ENCODE assay signal across 8 mouse cellular contexts in the genomic region with DNA sequence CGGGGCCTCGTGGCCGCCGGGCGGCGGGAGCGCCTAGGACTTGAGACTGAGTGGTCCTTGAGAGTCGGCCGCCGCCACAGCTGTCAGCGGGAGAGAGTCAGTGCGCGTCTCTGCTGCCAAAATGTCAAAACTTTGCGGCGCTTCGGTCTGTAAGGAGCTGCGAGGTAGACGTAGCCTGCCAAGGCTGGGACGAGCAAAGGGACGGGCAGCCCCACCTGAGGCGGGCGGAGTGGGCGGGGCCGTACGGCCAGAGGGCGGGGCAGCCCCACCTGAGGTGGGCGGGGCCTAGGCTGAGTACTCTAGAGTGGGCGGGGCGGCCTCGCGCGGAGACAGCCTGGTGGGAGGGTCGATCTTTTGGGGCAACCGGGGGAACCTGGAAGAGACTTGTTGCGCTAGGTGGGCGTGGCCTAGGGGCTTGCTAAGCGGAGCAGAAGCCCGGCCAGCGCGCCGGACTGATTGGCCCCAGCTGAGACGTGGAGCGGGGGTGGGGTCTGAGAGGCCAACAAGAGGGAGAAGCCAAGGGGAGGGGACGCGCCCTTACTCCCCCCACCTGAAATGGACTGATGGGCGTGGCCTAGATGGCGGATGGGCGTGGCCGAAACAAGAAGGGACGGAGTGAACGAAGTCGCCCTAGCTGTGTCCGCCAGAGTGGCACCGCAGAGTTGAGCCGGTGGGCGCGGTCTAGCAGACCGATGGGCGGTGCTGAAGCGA. TPM values are rescaled to one million over a fixed set of nuclear protein-coding genes. Genes with fewer than 3 reads are reported as not detected.
A peak's percentile ranks its signal among the peaks of the same experiment; 100 is the strongest.
DNase-seq lines count a peak whose midpoint lies in the region; ATAC-seq and TF ChIP-seq lines count a peak whose summit lies in the region.

A gene (minus strand): TSS at position 232 of the 711 bp plus-strand sequence.

- no peaks in the 10 kb centered on the region for H3K79me2 ChIP-seq in CH12.LX (replicated peaks; ENCODE audit: control insufficient read depth, extremely low read depth, insufficient read depth, poor library complexity, severe bottlenecking)

- no peak within 1 kb of the TSS for H3K4me2 ChIP-seq in CH12.LX (ENCODE audit: insufficient read depth, low read depth, poor library complexity, severe bottlenecking)
- peak within 1 kb of the TSS; percentile 64 for H3K4me2 ChIP-seq in forebrain, embryonic 14.5 days (ENCODE audit: low read length)
- peak within 1 kb of the TSS; percentile 72 for H3K4me2 ChIP-seq in liver, postnatal 0 days (ENCODE audit: low read depth, low read length)
- H3K4me2 ChIP-seq in neural tube, embryonic 14.5 days (ENCODE audit: low read depth, low read length) = peak within 1 kb of the TSS; percentile 91

- peak; percentile 93 for ATAC-seq in forebrain, embryonic 14.5 days
- ATAC-seq in liver, postnatal 0 days = peak; percentile 93
- ATAC-seq in neural tube, embryonic 14.5 days (ENCODE audit: low read depth) = peak; percentile 93

- no peak for TF ChIP-seq CTCF in CH12.LX (conservative IDR thresholded peaks at IDR 0.05 in 1 of 2, IDR thresholded peaks at IDR 0.05 in 1 of 2; ENCODE audit: low read depth in 2 of 2, low read length in 2 of 2)
- TF ChIP-seq CTCF in liver, postnatal 0 days (IDR thresholded peaks at IDR 0.05; ENCODE audit: low read depth) = no peak

- dilution Hi-C loops in CH12.LX (cut with MboI; ENCODE audit: extremely low pct_ligation_motif_present, extremely low pct_unique_long_range_greater_than_20kb, low sequenced_read_pairs) = no loop called here

- H3K4me1 ChIP-seq in CH12.LX (ENCODE audit: control insufficient read depth in 1 of 2, insufficient read depth in 2 of 2) = peaks cover 0 to 3% of the 10 kb centered on the region in 2 experiments; a peak in 1 of 4 replicates
- peaks cover 7% of the 10 kb centered on the region; the same call in 1 of the 2 replicates for H3K4me1 ChIP-seq in forebrain, embryonic 14.5 days (ENCODE audit: control insufficient read depth, insufficient read depth, low read length)
- peaks cover 13% of the 10 kb centered on the region for H3K4me1 ChIP-seq in liver, postnatal 0 days (ENCODE audit: insufficient read depth)
- H3K4me1 ChIP-seq in neural tube, embryonic 14.5 days (ENCODE audit: control insufficient read depth, insufficient read depth, low read length) = peaks cover 8% of the 10 kb centered on the region; the same call in 1 of the 2 replicates

- no peaks in the 10 kb centered on the region for H3K36me3 ChIP-seq in CH12.LX (replicated peaks in 1 of 2; ENCODE audit: control insufficient read depth in 1 of 2, insufficient read depth in 1 of 2, low read length in 1 of 2)
- no peaks in the 10 kb centered on the region for H3K36me3 ChIP-seq in forebrain, embryonic 14.5 days (ENCODE audit: control insufficient read depth, insufficient read depth, low read length)
- H3K36me3 ChIP-seq in liver, postnatal 0 days (replicated peaks; ENCODE audit: insufficient read depth, low read length) = no peaks in the 10 kb centered on the region
- no peaks in the 10 kb centered on the region for H3K36me3 ChIP-seq in neural tube, embryonic 14.5 days (ENCODE audit: control insufficient read depth, insufficient read depth, low read length)

- TF ChIP-seq RAD21 in CH12.LX (IDR thresholded peaks at IDR 0.05; ENCODE audit: low read depth, low read length) = no peak

- TF ChIP-seq POLR2A in CH12.LX (IDR thresholded peaks at IDR 0.05; ENCODE audit: low read depth, low read length) = no peak

- H3K27ac ChIP-seq in CH12.LX (ENCODE audit: insufficient read depth, low read depth) = no peak within 1 kb of the TSS
- H3K27ac ChIP-seq in forebrain, embryonic 14.5 days (ENCODE audit: low read depth, low read length) = no peak within 1 kb of the TSS
- H3K27ac ChIP-seq in liver, postnatal 0 days (ENCODE audit: low read depth) = peak within 1 kb of the TSS; percentile 94
- H3K27ac ChIP-seq in neural tube, embryonic 14.5 days (ENCODE audit: low read depth, low read length) = no peak within 1 kb of the TSS

- H3K27me3 ChIP-seq in CH12.LX (replicated peaks) = peaks cover 16% of the 10 kb centered on the region
- peaks cover 23% of the 10 kb centered on the region for H3K27me3 ChIP-seq in forebrain, embryonic 14.5 days (replicated peaks; ENCODE audit: control insufficient read depth, insufficient read depth, low read length)
- peaks cover 16% of the 10 kb centered on the region for H3K27me3 ChIP-seq in liver, postnatal 0 days (ENCODE audit: insufficient read depth, low read length)
- peaks cover 23% of the 10 kb centered on the region for H3K27me3 ChIP-seq in neural tube, embryonic 14.5 days (ENCODE audit: control insufficient read depth, insufficient read depth, low read length)

- H3K4me3 ChIP-seq in CH12.LX (replicated peaks in 1 of 3; ENCODE audit: low read depth in 2 of 3, low read length in 2 of 3, poor library complexity in 1 of 3) = peak within 1 kb of the TSS in 1 of 3 experiments; percentile 31
- peak within 1 kb of the TSS; percentile 41 for H3K4me3 ChIP-seq in forebrain, embryonic 14.5 days (ENCODE audit: low read depth, low read length)
- H3K4me3 ChIP-seq in liver, postnatal 0 days (ENCODE audit: low read depth, low read length) = peak within 1 kb of the TSS; percentile 62
- H3K4me3 ChIP-seq in neural tube, embryonic 14.5 days (ENCODE audit: low read depth, low read length) = peak within 1 kb of the TSS; percentile 40

- DNase-seq in CH12.LX (ENCODE audit: extremely low read depth) = peak; percentile 63
- DNase-seq in cerebellum, adult 11-12 months = peak; percentile 37
- DNase-seq in forebrain, embryonic 14.5 days (ENCODE audit: low spot score) = peak; percentile 78
- DNase-seq in heart, postnatal 14 days = peak; percentile 77 to 85
- peak; percentile 98 for DNase-seq in large intestine, adult 2 months (ENCODE audit: low read depth, low spot score)
- peak; percentile 93 for DNase-seq in liver, postnatal 0 days
- DNase-seq in testis, postnatal 10 days (ENCODE audit: low spot score) = peak; percentile 96

- peaks cover 12% of the 10 kb centered on the region for H3K9me3 ChIP-seq in CH12.LX (replicated peaks; ENCODE audit: low read length)
- H3K9me3 ChIP-seq in forebrain, embryonic 14.5 days (replicated peaks; ENCODE audit: control insufficient read depth, low read length) = no peaks in the 10 kb centered on the region
- no peaks in the 10 kb centered on the region for H3K9me3 ChIP-seq in liver, postnatal 0 days (ENCODE audit: low read length)
- H3K9me3 ChIP-seq in neural tube, embryonic 14.5 days (ENCODE audit: control insufficient read depth, low read length) = no peaks in the 10 kb centered on the region

- 1% methylated on average over 60 of the region's 60 CpGs for WGBS in forebrain, embryonic 14.5 days
- WGBS in large intestine, adult 2 months = under 1% methylated on average over 60 of the region's 60 CpGs
- under 1% methylated on average over 59 of the region's 60 CpGs for WGBS in liver, postnatal 0 days (ENCODE audit: insufficient replicate concordance)
- WGBS in neural tube, embryonic 14.5 days = under 1% methylated on average over 58 of the region's 60 CpGs

- TF ChIP-seq EP300 in CH12.LX (IDR thresholded peaks at IDR 0.05; ENCODE audit: low read length) = no peak
- TF ChIP-seq EP300 in liver, postnatal 0 days (IDR thresholded peaks at IDR 0.05; ENCODE audit: low read depth) = no peak

- in situ Hi-C loops in CH12.LX (cut with MboI; ENCODE audit: low pct_ligation_motif_present, low pct_unique_long_range_greater_than_20kb, low sequenced_read_pairs) = no loop called here

- H3K9ac ChIP-seq in CH12.LX (ENCODE audit: insufficient read depth, low read depth) = no peak within 1 kb of the TSS
- H3K9ac ChIP-seq in forebrain, embryonic 14.5 days (ENCODE audit: low read length) = peak within 1 kb of the TSS; percentile 35
- H3K9ac ChIP-seq in liver, postnatal 0 days (replicated peaks) = peak within 1 kb of the TSS; percentile 88
- H3K9ac ChIP-seq in neural tube, embryonic 14.5 days (replicated peaks; ENCODE audit: low read depth, low read length) = peak within 1 kb of the TSS; percentile 17

- intact Hi-C loops in heart, postnatal 14 days (cut with DNase I) = loop anchor here (5.0 kb wide), 1 partner anchor 91 kb away; no protein-coding TSS in a partner anchor

TF ChIP-seq in CH12.LX, 34 proteins besides CTCF, POLR2A, EP300 and RAD21:
- TF ChIP-seq MAZ (IDR thresholded peaks at IDR 0.05; ENCODE audit: low read depth, low read length) (no peak), MEF2A (IDR thresholded peaks at IDR 0.05; ENCODE audit: borderline replicate concordance, low read depth, low read length) (no peak), BHLHE40 (IDR thresholded peaks at IDR 0.05; ENCODE audit: low read depth, low read length) (no peak), ZKSCAN1 (IDR thresholded peaks at IDR 0.05; ENCODE audit: borderline replicate concordance, low read depth, low read length) (no peak), MYC (IDR thresholded peaks at IDR 0.05; ENCODE audit: low read depth, low read length) (no peak), ETS1 (conservative IDR thresholded peaks at IDR 0.05; ENCODE audit: low read depth, low read length) (no peak), RCOR1 (conservative IDR thresholded peaks at IDR 0.05; ENCODE audit: low read depth, low read length) (no peak), E2F4 (IDR thresholded peaks at IDR 0.05; ENCODE audit: insufficient replicate concordance, low read depth, low read length) (no peak), MAFK (IDR thresholded peaks at IDR 0.05; ENCODE audit: insufficient replicate concordance, low read length) (no peak), TCF12 (IDR thresholded peaks at IDR 0.05; ENCODE audit: low read depth, low read length) (no peak), ZC3H11A (IDR thresholded peaks at IDR 0.05; ENCODE audit: low read depth, low read length) (no peak), ZNF384 (IDR thresholded peaks at IDR 0.05; ENCODE audit: low read depth, low read length) (no peak), CHD1 (IDR thresholded peaks at IDR 0.05; ENCODE audit: low read depth, low read length) (no peak), NELFE (IDR thresholded peaks at IDR 0.05; ENCODE audit: low read depth, low read length) (no peak), TBP (conservative IDR thresholded peaks at IDR 0.05; ENCODE audit: low read depth, low read length) (no peak), POLR2AphosphoS2 (IDR thresholded peaks at IDR 0.05; ENCODE audit: low read depth, low read length) (no peak), KAT2A (IDR thresholded peaks at IDR 0.05; ENCODE audit: insufficient replicate concordance, low read length) (no peak)

RNA-seq across cellular contexts. Expression of the gene that starts here (rescaled TPM):
- total RNA-seq in CH12.LX (2012; rRNA removed) (0.04 TPM in 2 replicates), CH12.LX (2014; rRNA removed) (0.11 and 0.19 TPM in 2 replicates)
- 0.40 and 0.59 TPM in 2 replicates for polyA plus RNA-seq in CH12.LX (2012; ENCODE audit: insufficient read length, low read depth)
- 0.81 and 1.1 TPM in 2 replicates for polyA plus RNA-seq in forebrain, embryonic 14.5 days (2014; fragmentation: Nextera tagmentation; extraction: Ambion mirVana)
- 1 to 10 TPM; 5.7 to 5.9 TPM for total RNA-seq in heart, postnatal 14 days (2021)
- 37.1 and 50.3 TPM in 2 replicates for polyA plus RNA-seq in large intestine, adult 2 months (2012; rRNA removed)
- polyA plus RNA-seq in liver, postnatal 0 days (2015; fragmentation: Nextera tagmentation; extraction: Ambion mirVana) = 12.3 and 13.3 TPM in 2 replicates
- 1.2 and 1.9 TPM in 2 replicates for polyA plus RNA-seq in neural tube, embryonic 14.5 days (2014; fragmentation: Nextera tagmentation; extraction: Ambion mirVana)

Comparison
In these comparisons a context has a peak if more than half of its experiments do, and no peak if none do; other contexts are left out.
1. RNA of the gene that starts here (total RNA-seq): 5.7 to 5.9 TPM in heart, postnatal 14 days; 0.04 to 0.19 TPM in CH12.LX; every median in the first group is over 4 times any median in the second.
2. Peak in DNase-seq in CH12.LX; RNA of the gene not detected or under 1 TPM.
3. DNase-seq: peak in every context shown above with its lines; median percentile 98 in large intestine, adult 2 months; 96 in testis, postnatal 10 days; 93 in liver, postnatal 0 days; 81 in heart, postnatal 14 days; 78 in forebrain, embryonic 14.5 days; 63 in CH12.LX; 37 in cerebellum, adult 11-12 months.
4. Peak in every context shown above with its lines, with median percentiles within 50 percentile points of each other: ATAC-seq.